Mouse (Mus musculus): ENCODE results near the gene Mcidas. TPM values are rescaled to one million over a fixed set of nuclear protein-coding genes. Genes with fewer than 3 reads are reported as not detected.

Gene Mcidas
- polyA plus RNA-seq, 1 experiment from 2014 or later = not detected

DNA sequence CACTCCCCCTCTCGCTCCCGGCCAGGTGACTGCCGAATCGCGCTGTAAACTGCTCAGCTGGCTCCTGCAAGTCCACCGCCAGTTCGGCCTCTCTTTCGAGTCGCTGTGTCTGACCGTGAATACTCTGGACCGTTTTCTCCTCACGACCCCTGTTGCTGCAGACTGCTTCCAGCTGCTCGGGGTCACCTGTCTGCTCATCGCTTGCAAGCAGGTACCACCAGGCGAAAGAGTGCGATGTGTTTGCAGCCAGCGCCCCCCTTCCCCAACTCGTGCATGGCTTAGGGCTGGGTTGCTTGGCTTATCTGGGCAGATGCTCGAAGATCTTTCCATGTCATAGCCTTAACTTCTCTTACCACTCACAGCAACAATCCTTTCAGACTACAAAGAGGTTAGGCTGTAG is 4.8 kb upstream of the Mcidas start:
- Histone ChIP-seq H3K4me1 (replicated peaks; ENCODE audit: insufficient read depth, low read length) (peaks cover 22% of the 10 kb centered on the region), H3K36me3 (ENCODE audit: insufficient read depth, low read length) (no peaks in the 10 kb centered on the region), H3K27me3 (ENCODE audit: insufficient read depth, low read length) (peaks cover 65% of the 10 kb centered on the region), H3K4me3 (replicated peaks; ENCODE audit: low read depth, low read length) (peak overlapping the region; percentile 16), H3K9ac (ENCODE audit: low read depth, low read length) (no peak overlapping the region), H3K9me3 (replicated peaks; ENCODE audit: low read length) (no peaks in the 10 kb centered on the region), H3K27ac (no peak overlapping the region), H3K4me2 (ENCODE audit: low read length) (peak overlapping the region; percentile 99)
- DNase-seq (ENCODE audit: low spot score) (peak; percentile 16), ATAC-seq (replicated peaks; ENCODE audit: low FRiP score, low read depth) (no peak)
- 1% methylated on average over 19 of the region's 19 CpGs for WGBS
- TF ChIP-seq CTCF (IDR thresholded peaks at IDR 0.05; ENCODE audit: low read depth) = no peak

DNA sequence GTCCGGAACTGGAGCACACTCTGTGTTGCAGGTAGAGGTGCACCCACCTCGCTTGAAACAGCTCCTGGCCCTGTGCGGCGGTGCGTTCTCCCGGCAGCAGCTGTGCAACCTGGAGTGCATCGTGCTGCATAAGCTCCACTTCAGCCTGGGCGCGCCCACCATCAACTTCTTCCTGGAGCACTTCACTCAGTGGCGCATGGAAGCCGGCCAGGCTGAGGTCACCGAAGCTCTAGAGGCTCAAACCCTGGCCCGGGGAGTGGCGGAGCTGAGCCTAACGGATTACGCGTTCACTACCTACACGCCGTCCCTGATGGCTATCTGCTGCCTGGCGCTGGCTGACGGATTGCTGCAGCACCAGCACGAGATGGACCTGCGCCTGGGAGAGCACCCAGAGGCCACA is 4.1 kb upstream of the Mcidas start:
- H3K9ac ChIP-seq (ENCODE audit: low read depth, low read length) = no peak overlapping the region
- ATAC-seq (replicated peaks; ENCODE audit: low FRiP score, low read depth) = no peak
- H3K4me3 ChIP-seq (replicated peaks; ENCODE audit: low read depth, low read length) = 0 out of 2 replicates have a peak overlapping the region, but pooled peaks have one; percentile 5
- peaks cover 72% of the 10 kb centered on the region for H3K27me3 ChIP-seq (ENCODE audit: insufficient read depth, low read length)
- H3K4me2 ChIP-seq (ENCODE audit: low read length) = peak overlapping the region; percentile 99
- H3K36me3 ChIP-seq (ENCODE audit: insufficient read depth, low read length) = no peaks in the 10 kb centered on the region
- peak; percentile 25 for DNase-seq (ENCODE audit: low spot score)
- H3K4me1 ChIP-seq (replicated peaks; ENCODE audit: insufficient read depth, low read length) = peaks cover 27% of the 10 kb centered on the region
- no peaks in the 10 kb centered on the region for H3K9me3 ChIP-seq (replicated peaks; ENCODE audit: low read length)
- WGBS = 1% methylated on average over 23 of the region's 23 CpGs
- no peak for TF ChIP-seq CTCF (IDR thresholded peaks at IDR 0.05; ENCODE audit: low read depth)
- H3K27ac ChIP-seq = no peak overlapping the region

DNA sequence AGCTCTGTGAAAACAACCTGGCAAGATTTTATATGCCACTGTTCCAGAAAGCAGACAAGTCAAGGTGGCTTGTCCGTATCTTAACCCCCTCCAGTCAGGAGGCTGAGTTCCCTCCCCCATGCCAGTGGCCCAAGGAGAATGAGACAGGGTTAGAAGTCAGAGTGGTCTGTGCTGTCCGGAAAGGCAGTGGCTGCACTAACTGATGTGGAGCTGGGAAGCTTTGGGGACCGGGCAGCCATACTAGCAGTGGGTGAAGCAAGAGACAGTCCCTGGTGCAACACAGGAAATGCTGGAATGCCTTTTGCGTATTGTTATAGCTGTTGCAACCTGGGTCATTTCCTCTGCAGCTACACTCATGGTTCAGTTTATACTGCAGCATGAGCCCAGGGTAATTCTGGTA is 3.3 kb upstream of the Mcidas start:
- peaks cover 27% of the 10 kb centered on the region for H3K4me1 ChIP-seq (replicated peaks; ENCODE audit: insufficient read depth, low read length)
- H3K4me2 ChIP-seq (ENCODE audit: low read length) = no peak overlapping the region

DNA sequence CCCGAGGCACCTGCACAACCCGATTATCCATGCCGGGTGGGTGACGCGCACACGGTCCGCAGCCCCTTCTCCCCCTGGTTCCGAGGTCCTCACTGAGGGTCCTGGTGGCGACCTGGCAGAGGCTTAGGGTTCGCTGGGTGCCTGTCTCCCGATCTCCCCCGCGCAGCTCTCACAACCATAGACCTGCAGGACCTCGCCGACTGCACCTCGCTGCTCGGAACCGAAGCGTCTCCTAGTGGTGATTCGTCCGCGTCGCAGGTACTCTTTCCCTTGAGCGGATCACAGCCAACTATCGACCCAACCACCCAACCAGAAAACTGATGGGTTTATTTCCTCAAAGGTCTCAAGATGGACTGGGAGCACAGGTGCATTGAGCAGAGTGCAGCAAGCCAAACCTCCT is 546 bp downstream of the Mcidas start:
- Histone ChIP-seq H3K4me3 (replicated peaks; ENCODE audit: low read depth, low read length) (peak overlapping the region; percentile 36), H3K27me3 (ENCODE audit: insufficient read depth, low read length) (peaks cover 80% of the 10 kb centered on the region), H3K36me3 (ENCODE audit: insufficient read depth, low read length) (no peaks in the 10 kb centered on the region), H3K4me1 (replicated peaks; ENCODE audit: insufficient read depth, low read length) (peaks cover 27% of the 10 kb centered on the region), H3K9me3 (replicated peaks; ENCODE audit: low read length) (no peaks in the 10 kb centered on the region), H3K9ac (ENCODE audit: low read depth, low read length) (no peak overlapping the region), H3K27ac (no peak overlapping the region), H3K4me2 (ENCODE audit: low read length) (peak overlapping the region; percentile 56)
- under 1% methylated on average over 25 of the region's 25 CpGs for WGBS
- peak; percentile 73 for TF ChIP-seq CTCF (IDR thresholded peaks at IDR 0.05; ENCODE audit: low read depth)
- peak; percentile 37 for ATAC-seq (replicated peaks; ENCODE audit: low FRiP score, low read depth)
- peak; percentile 74 for DNase-seq (ENCODE audit: low spot score)

More for the DNA sequence above, 3.3 kb upstream of the Mcidas start:
- ATAC-seq (replicated peaks; ENCODE audit: low FRiP score, low read depth) = no peak
- H3K9ac ChIP-seq (ENCODE audit: low read depth, low read length) = no peak overlapping the region
- peak; percentile 42 for DNase-seq (ENCODE audit: low spot score)
- H3K27ac ChIP-seq = no peak overlapping the region
- no peak for TF ChIP-seq CTCF (IDR thresholded peaks at IDR 0.05; ENCODE audit: low read depth)
- no peaks in the 10 kb centered on the region for H3K36me3 ChIP-seq (ENCODE audit: insufficient read depth, low read length)
- H3K4me3 ChIP-seq (replicated peaks; ENCODE audit: low read depth, low read length) = no peak overlapping the region
- H3K27me3 ChIP-seq (ENCODE audit: insufficient read depth, low read length) = peaks cover 79% of the 10 kb centered on the region
- 9% methylated on average over 4 of the region's 4 CpGs for WGBS
- no peaks in the 10 kb centered on the region for H3K9me3 ChIP-seq (replicated peaks; ENCODE audit: low read length)

DNA sequence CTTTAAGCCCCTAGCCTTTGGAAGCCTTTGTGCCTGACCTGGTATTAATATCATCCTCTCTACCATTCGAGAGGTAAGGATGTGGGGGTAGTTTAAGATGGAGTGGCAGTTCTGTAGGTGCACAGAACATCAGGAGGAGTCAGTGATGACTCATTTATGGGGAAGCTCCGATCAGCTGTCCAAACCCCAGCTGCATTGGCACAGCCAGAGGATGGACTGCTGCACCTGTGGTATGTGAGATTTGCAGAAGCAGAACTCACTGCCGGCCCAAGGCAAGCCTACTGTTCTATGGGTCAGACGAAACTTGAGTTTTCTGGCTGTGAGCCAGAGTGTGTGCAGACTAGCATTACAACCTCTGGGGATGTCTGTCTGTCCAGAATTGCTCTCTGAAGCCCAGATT is 2.8 kb downstream of the Mcidas start:
- H3K27me3 ChIP-seq (ENCODE audit: insufficient read depth, low read length) = peaks cover 71% of the 10 kb centered on the region
- 34% methylated on average over 4 of the region's 4 CpGs for WGBS
- no peak for ATAC-seq (replicated peaks; ENCODE audit: low FRiP score, low read depth)
- H3K4me2 ChIP-seq (ENCODE audit: low read length) = no peak overlapping the region
- H3K36me3 ChIP-seq (ENCODE audit: insufficient read depth, low read length) = no peaks in the 10 kb centered on the region
- TF ChIP-seq CTCF (IDR thresholded peaks at IDR 0.05; ENCODE audit: low read depth) = no peak
- DNase-seq (ENCODE audit: low spot score) = no peak
- H3K27ac ChIP-seq = no peak overlapping the region
- no peak overlapping the region for H3K4me3 ChIP-seq (replicated peaks; ENCODE audit: low read depth, low read length)
- H3K4me1 ChIP-seq (replicated peaks; ENCODE audit: insufficient read depth, low read length) = peaks cover 18% of the 10 kb centered on the region; the same call in 1 of the 2 replicates
- H3K9me3 ChIP-seq (replicated peaks; ENCODE audit: low read length) = no peaks in the 10 kb centered on the region
- no peak overlapping the region for H3K9ac ChIP-seq (ENCODE audit: low read depth, low read length)

DNA sequence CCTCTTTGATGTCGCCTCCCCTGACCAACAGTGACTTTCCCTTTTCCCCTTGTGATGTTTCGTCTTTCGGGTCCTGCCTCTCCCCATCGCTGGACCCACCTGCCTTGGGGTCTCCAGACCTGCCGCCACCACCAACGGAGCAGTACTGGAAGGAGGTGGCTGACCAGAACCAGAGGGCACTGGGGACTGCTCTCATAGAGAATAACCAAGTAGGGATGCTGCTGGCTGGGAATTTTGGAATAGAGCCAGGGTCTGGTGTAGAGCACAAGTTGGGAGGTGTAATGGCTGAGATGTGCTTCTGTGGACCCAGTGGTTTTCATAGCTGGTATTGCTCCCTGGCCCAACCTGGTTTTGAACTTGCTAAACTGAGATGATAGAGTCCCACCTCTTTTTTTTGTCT is 3.7 kb downstream of the Mcidas start:
- no peak for ATAC-seq (replicated peaks; ENCODE audit: low FRiP score, low read depth)
- Histone ChIP-seq H3K4me1 (replicated peaks; ENCODE audit: insufficient read depth, low read length) (peaks cover 18% of the 10 kb centered on the region; the same call in 1 of the 2 replicates), H3K4me2 (ENCODE audit: low read length) (no peak overlapping the region), H3K27me3 (ENCODE audit: insufficient read depth, low read length) (peaks cover 66% of the 10 kb centered on the region), H3K4me3 (replicated peaks; ENCODE audit: low read depth, low read length) (no peak overlapping the region), H3K36me3 (ENCODE audit: insufficient read depth, low read length) (no peaks in the 10 kb centered on the region), H3K9ac (ENCODE audit: low read depth, low read length) (no peak overlapping the region), H3K27ac (no peak overlapping the region), H3K9me3 (replicated peaks; ENCODE audit: low read length) (no peaks in the 10 kb centered on the region)
- DNase-seq (ENCODE audit: low spot score) = no peak
- 75% methylated on average over 6 of the region's 6 CpGs for WGBS
- TF ChIP-seq CTCF (IDR thresholded peaks at IDR 0.05; ENCODE audit: low read depth) = no peak

All from kidney, postnatal 0 days (tissue).